Mouse (Mus musculus) liver, embryonic 14.5 days (tissue): Measurements from ENCODE around the gene Samd8.

Experiments used
- CTCF ChIP-seq: IDR thresholded peaks from 2 replicates; pipeline ENCODE4 v1.5.1; 2016; ENCODE audit warnings: antibody characterized with exemption, low read depth, control low read depth
- EP300 ChIP-seq: IDR thresholded peaks from 2 replicates; pipeline ENCODE4 v1.6.1; 2016; ENCODE audit warnings: antibody characterized with exemption, low read depth

- TF ChIP-seq CTCF (peak; percentile 64), EP300 (no peak)
Measured at GRCm38 (mm10) chr14:21820880-21821505, 70.7 kb downstream of the Samd8 start.
